Mouse (Mus musculus): ENCODE results near the gene Olfr1254.

Gene Olfr1254

GRCm38 (mm10) chr2:89793519-89793918 lies at the start of gene Olfr1254:
TSS of gene Olfr1254 (minus strand) at chr2:89793619.
- no peak for ATAC-seq (ENCODE audit: low TSS enrichment)

- ATAC-seq (ENCODE audit: low TSS enrichment) = no peak
These were observed 48.0 kb upstream of the Olfr1254 start, which contains the start of gene Olfr1256 for GRCm38 (mm10) chr2:89841455-89841854. TSS of gene Olfr1256 (minus strand) at chr2:89841555.

- ATAC-seq (ENCODE audit: low TSS enrichment) = no peak
These were observed 26.8 kb upstream of the Olfr1254 start for GRCm38 (mm10) chr2:89820216-89820615.

GRCm38 (mm10) chr2:89811751-89812150 lies 18.3 kb upstream of the Olfr1254 start, which contains the start of gene Olfr1255:
TSS of gene Olfr1255 (plus strand) at chr2:89812051.
- ATAC-seq (ENCODE audit: low TSS enrichment) = no peak

- ATAC-seq (ENCODE audit: low TSS enrichment) = no peak
These were observed 17.3 kb upstream of the Olfr1254 start for GRCm38 (mm10) chr2:89810751-89811150.

- no peak for ATAC-seq (ENCODE audit: low TSS enrichment)
These were observed 6.2 kb upstream of the Olfr1254 start for GRCm38 (mm10) chr2:89799583-89799982.

GRCm38 (mm10) chr2:89756990-89757389 lies 36.4 kb downstream of the Olfr1254 start, which contains the start of gene Olfr1253:
TSS of gene Olfr1253 (minus strand) at chr2:89757090.
- no peak for ATAC-seq (ENCODE audit: low TSS enrichment)
